Mouse (Mus musculus): ENCODE measurements around the gene Ifrd1. TPM values are rescaled to one million over a fixed set of nuclear protein-coding genes. Genes with fewer than 3 reads are reported as not detected.

The Ifrd1 gene
- polyA plus RNA-seq, 1 experiment from 2014 or later, result 113 TPM

- ATAC-seq, result no peak
- Histone ChIP-seq H3K27ac (ENCODE audit: low read depth, low read length) (no peak overlapping the region), H3K27me3 (replicated peaks; ENCODE audit: control insufficient read depth, insufficient read depth, low read length) (no peaks in the 10 kb centered on the region), H3K36me3 (ENCODE audit: control insufficient read depth, insufficient read depth) (peaks cover 6% of the 10 kb centered on the region), H3K4me1 (replicated peaks; ENCODE audit: control insufficient read depth, insufficient read depth, low read length) (0 out of 2 replicates have a peak, but pooled peaks cover 3% of the 10 kb centered on the region), H3K9ac (ENCODE audit: low read depth, low read length) (no peak overlapping the region), H3K4me3 (ENCODE audit: low read depth, low read length) (peak overlapping the region; percentile 2; the same call in 1 of the 2 replicates), H3K9me3 (ENCODE audit: control insufficient read depth) (no peaks in the 10 kb centered on the region), H3K4me2 (replicated peaks; ENCODE audit: low read depth) (peak overlapping the region; percentile 82)
- 20% methylated on average over 3 of the region's 3 CpGs for WGBS
- no peak for TF ChIP-seq CTCF (IDR thresholded peaks at IDR 0.05; ENCODE audit: low read depth)
Measured at GRCm38 (mm10) chr12:40220001-40220570, 28.2 kb downstream of the Ifrd1 start.

GRCm38 (mm10) chr12:40218430-40218945 is 29.8 kb downstream of the Ifrd1 start:
- Histone ChIP-seq H3K9me3 (ENCODE audit: control insufficient read depth) (no peaks in the 10 kb centered on the region), H3K27ac (ENCODE audit: low read depth, low read length) (no peak overlapping the region), H3K9ac (ENCODE audit: low read depth, low read length) (no peak overlapping the region), H3K4me2 (replicated peaks; ENCODE audit: low read depth) (no peak overlapping the region), H3K27me3 (replicated peaks; ENCODE audit: control insufficient read depth, insufficient read depth, low read length) (no peaks in the 10 kb centered on the region), H3K4me3 (ENCODE audit: low read depth, low read length) (no peak overlapping the region), H3K36me3 (ENCODE audit: control insufficient read depth, insufficient read depth) (peaks cover 22% of the 10 kb centered on the region), H3K4me1 (replicated peaks; ENCODE audit: control insufficient read depth, insufficient read depth, low read length) (0 out of 2 replicates have a peak, but pooled peaks cover 3% of the 10 kb centered on the region)
- TF ChIP-seq CTCF (IDR thresholded peaks at IDR 0.05; ENCODE audit: low read depth), result no peak
- 62% methylated on average over 2 of the region's 2 CpGs for WGBS
- no peak for ATAC-seq

DNA sequence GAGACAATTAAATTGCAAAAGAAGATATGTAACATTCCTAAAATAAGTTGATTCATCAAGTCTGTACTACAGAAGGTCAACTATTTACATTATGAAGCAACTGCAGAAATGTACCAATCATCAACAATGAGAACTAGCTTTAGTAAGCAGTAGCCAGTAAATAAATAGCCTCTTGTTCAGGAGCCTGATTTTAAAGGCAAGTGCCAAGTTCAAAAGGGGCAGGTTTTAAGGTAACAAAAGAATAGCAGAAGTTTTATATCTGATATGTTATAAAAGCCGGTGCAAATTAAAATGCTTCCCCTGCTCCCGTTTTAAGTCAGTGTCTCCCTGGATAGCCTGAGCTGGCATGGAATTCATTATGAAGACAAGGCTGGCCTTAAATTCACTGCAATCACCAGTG is 30.5 kb downstream of the Ifrd1 start:
- Histone ChIP-seq H3K9ac (ENCODE audit: low read depth, low read length) (no peak overlapping the region), H3K4me1 (replicated peaks; ENCODE audit: control insufficient read depth, insufficient read depth, low read length) (0 out of 2 replicates have a peak, but pooled peaks cover 3% of the 10 kb centered on the region), H3K9me3 (ENCODE audit: control insufficient read depth) (no peaks in the 10 kb centered on the region), H3K27ac (ENCODE audit: low read depth, low read length) (no peak overlapping the region), H3K4me2 (replicated peaks; ENCODE audit: low read depth) (no peak overlapping the region), H3K4me3 (ENCODE audit: low read depth, low read length) (no peak overlapping the region), H3K27me3 (replicated peaks; ENCODE audit: control insufficient read depth, insufficient read depth, low read length) (no peaks in the 10 kb centered on the region), H3K36me3 (ENCODE audit: control insufficient read depth, insufficient read depth) (peaks cover 28% of the 10 kb centered on the region)
- TF ChIP-seq CTCF (IDR thresholded peaks at IDR 0.05; ENCODE audit: low read depth), result no peak
- no peak for ATAC-seq
- WGBS, result 87% methylated on average over 2 of the region's 2 CpGs

- no peak overlapping the region for H3K27ac ChIP-seq (ENCODE audit: low read depth, low read length)
- 89% methylated on average over 15 of the region's 15 CpGs for WGBS
- peaks cover 52% of the 10 kb centered on the region for H3K36me3 ChIP-seq (ENCODE audit: control insufficient read depth, insufficient read depth)
- H3K4me3 ChIP-seq (ENCODE audit: low read depth, low read length), result no peak overlapping the region
- H3K9me3 ChIP-seq (ENCODE audit: control insufficient read depth), result no peaks in the 10 kb centered on the region
- no peaks in the 10 kb centered on the region for H3K27me3 ChIP-seq (replicated peaks; ENCODE audit: control insufficient read depth, insufficient read depth, low read length)
- H3K4me1 ChIP-seq (replicated peaks; ENCODE audit: control insufficient read depth, insufficient read depth, low read length), result 0 out of 2 replicates have a peak, but pooled peaks cover 1% of the 10 kb centered on the region
- H3K4me2 ChIP-seq (replicated peaks; ENCODE audit: low read depth), result no peak overlapping the region
- ATAC-seq, result no peak
- no peak for TF ChIP-seq CTCF (IDR thresholded peaks at IDR 0.05; ENCODE audit: low read depth)
- no peak overlapping the region for H3K9ac ChIP-seq (ENCODE audit: low read depth, low read length)
Measured at GRCm38 (mm10) chr12:40214888-40215876, 33.1 kb downstream of the Ifrd1 start.

GRCm38 (mm10) chr12:40209049-40209448 is 39.3 kb downstream of the Ifrd1 start:
- Histone ChIP-seq H3K9me3 (ENCODE audit: control insufficient read depth) (no peaks in the 10 kb centered on the region), H3K4me2 (replicated peaks; ENCODE audit: low read depth) (no peak overlapping the region), H3K4me1 (replicated peaks; ENCODE audit: control insufficient read depth, insufficient read depth, low read length) (no peaks in the 10 kb centered on the region), H3K4me3 (ENCODE audit: low read depth, low read length) (no peak overlapping the region), H3K9ac (ENCODE audit: low read depth, low read length) (no peak overlapping the region), H3K27me3 (replicated peaks; ENCODE audit: control insufficient read depth, insufficient read depth, low read length) (no peaks in the 10 kb centered on the region), H3K36me3 (ENCODE audit: control insufficient read depth, insufficient read depth) (peaks cover 82% of the 10 kb centered on the region), H3K27ac (ENCODE audit: low read depth, low read length) (no peak overlapping the region)
- TF ChIP-seq CTCF (IDR thresholded peaks at IDR 0.05; ENCODE audit: low read depth), result no peak
- WGBS, result 82% methylated on average over 3 of the region's 3 CpGs
- ATAC-seq, result no peak

GRCm38 (mm10) chr12:40207909-40208308 is 40.4 kb downstream of the Ifrd1 start:
- H3K36me3 ChIP-seq (ENCODE audit: control insufficient read depth, insufficient read depth), result peaks cover 78% of the 10 kb centered on the region
- H3K27ac ChIP-seq (ENCODE audit: low read depth, low read length), result no peak overlapping the region
- no peaks in the 10 kb centered on the region for H3K27me3 ChIP-seq (replicated peaks; ENCODE audit: control insufficient read depth, insufficient read depth, low read length)
- H3K9ac ChIP-seq (ENCODE audit: low read depth, low read length), result no peak overlapping the region
- H3K4me1 ChIP-seq (replicated peaks; ENCODE audit: control insufficient read depth, insufficient read depth, low read length), result no peaks in the 10 kb centered on the region
- no peak for TF ChIP-seq CTCF (IDR thresholded peaks at IDR 0.05; ENCODE audit: low read depth)
- no peak overlapping the region for H3K4me2 ChIP-seq (replicated peaks; ENCODE audit: low read depth)
- H3K9me3 ChIP-seq (ENCODE audit: control insufficient read depth), result no peaks in the 10 kb centered on the region
- WGBS, result 94% methylated on average over 4 of the region's 4 CpGs
- H3K4me3 ChIP-seq (ENCODE audit: low read depth, low read length), result no peak overlapping the region
- no peak for ATAC-seq
